9 mouse cellular contexts compared by ENCODE assay signal in the genomic region with DNA sequence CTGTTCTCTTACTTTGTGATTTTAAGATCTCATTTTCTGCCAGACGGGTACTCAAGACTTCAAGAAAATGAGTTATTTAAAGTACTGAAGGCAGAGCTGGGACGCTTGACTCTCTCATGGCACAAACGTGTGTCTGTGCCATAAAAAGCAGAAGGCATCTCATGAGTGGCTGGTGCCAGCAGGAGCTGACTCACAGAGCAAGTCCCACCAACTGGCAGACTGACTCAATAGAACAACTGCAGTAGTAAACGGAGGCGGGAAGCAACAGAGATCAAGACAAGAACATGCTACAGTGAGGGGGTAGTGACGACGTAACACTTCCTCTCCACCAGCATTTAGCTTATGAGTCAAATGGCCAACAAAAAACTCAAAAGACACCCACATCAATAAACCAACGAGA. TPM values are rescaled to one million over a fixed set of nuclear protein-coding genes. Genes with fewer than 3 reads are reported as not detected.
DNase-seq lines count a peak whose midpoint lies in the region.
"Had no signal": no experiment of that assay in that cellular context is flagged by ENCODE, and none has a peak within 500 bp of the region (broad histone marks: within the 10 kb centered on the region; RNA-seq: fewer than 3 reads in every experiment).

No protein-coding gene starts in this region.

- peak; percentile 31 to 39 for DNase-seq in adrenal gland, adult (ENCODE audit: inconsistent age in 2 of 2, low spot score in 1 of 2)
- DNase-seq in adrenal gland, adult 8-10 months, result no peak
- DNase-seq in left cerebral cortex, adult 11 months (ENCODE audit: low spot score), result peak; percentile 79
- DNase-seq in left cerebral cortex, postnatal 4 days, result no peak
- DNase-seq in layer of hippocampus, postnatal 10 days (ENCODE audit: low spot score in 2 of 2), result peak; percentile 13 to 37
- peak; percentile 25 for DNase-seq in thymus, postnatal 14 days
- no peak for DNase-seq in lung, postnatal 14 days
- DNase-seq in cerebellum, postnatal 4 days (ENCODE audit: low spot score in 2 of 2), result no peak
- DNase-seq: cerebellum, adult 9-11 months had no signal

- intact Hi-C loops in left cerebral cortex, postnatal 4 days (cut with DNase I), result loop anchor here (5.0 kb wide), 1 partner anchor 166 kb away; the partner anchor contains the start of gene Sik1

RNA-seq across cellular contexts. Expression of gene Rrp1b, which starts 12.8 kb away (rescaled TPM):
- 10 to 100 TPM; 17.5 to 46.9 (median 36.8) TPM for total RNA-seq in adrenal gland, adult 8-10 months (2022)
- total RNA-seq in left cerebral cortex, postnatal 4 days (2021), result 10 to 100 TPM; 33.1 to 39.1 TPM
- 10 to 100 TPM; 19.1 to 26.8 TPM for total RNA-seq in layer of hippocampus, postnatal 10 days (2021)

RNA-seq across cellular contexts. Expression of gene Hsf2bp, which starts 13.1 kb away (rescaled TPM):
- total RNA-seq in adrenal gland, adult 8-10 months (2022), result 1 to 10 TPM; 1.1 to 2.2 (median 1.4) TPM
- total RNA-seq in left cerebral cortex, postnatal 4 days (2021), result 1 to 10 TPM; 1.4 to 1.6 TPM
- total RNA-seq in layer of hippocampus, postnatal 10 days (2021), result 1 to 10 TPM in 1 of 2 experiments, under 1 TPM in 1; 0.71 to 1.4 TPM

Comparison
In these comparisons a context has a peak if more than half of its experiments do, and no peak if none do; other contexts are left out.
1. DNase-seq: peak in adrenal gland, adult (2 of 2), left cerebral cortex, adult 11 months (single experiment), layer of hippocampus, postnatal 10 days (2 of 2) and thymus, postnatal 14 days (single experiment); none in adrenal gland, adult 8-10 months (single experiment), left cerebral cortex, postnatal 4 days (single experiment), lung, postnatal 14 days (single experiment) and cerebellum, postnatal 4 days (0 of 2).